Mouse (Mus musculus) urinary bladder, postnatal 25 days (tissue): ENCODE results near the gene Mogs.
A peak's percentile ranks its signal among the peaks of the same experiment; 100 is the strongest.

Source experiments
- DNase-seq: peaks from one replicate; pipeline ENCODE4 v3.0.0; 2022; ENCODE audit warnings: low spot score

Gene Mogs

GRCm38 (mm10) chr6:83115011-83115671 is at the start of gene Mogs:
Mogs (plus strand) TSS chr6:83115496.
- peak; percentile 95 for DNase-seq

GRCm38 (mm10) chr6:83065995-83066394 is 49.3 kb upstream of the Mogs start:
- no peak for DNase-seq

GRCm38 (mm10) chr6:83066441-83066840 is 48.9 kb upstream of the Mogs start:
- DNase-seq: no peak

GRCm38 (mm10) chr6:83068221-83068620 is 47.1 kb upstream of the Mogs start:
- DNase-seq: no peak

GRCm38 (mm10) chr6:83068706-83069487 is 46.4 kb upstream of the Mogs start:
- DNase-seq: no peak

GRCm38 (mm10) chr6:83069488-83070246 is 45.6 kb upstream of the Mogs start:
- no peak for DNase-seq

GRCm38 (mm10) chr6:83070247-83070310 is 45.2 kb upstream of the Mogs start, which contains the start of gene Tlx2:
Tlx2 (minus strand) TSS chr6:83070293.
- DNase-seq: no peak

- DNase-seq: no peak
Measured at GRCm38 (mm10) chr6:83070311-83071219, 44.7 kb upstream of the Mogs start.

GRCm38 (mm10) chr6:83071220-83071619 is 44.1 kb upstream of the Mogs start:
- DNase-seq: no peak

- DNase-seq: no peak
Measured at GRCm38 (mm10) chr6:83074979-83075378, 40.3 kb upstream of the Mogs start.

- no peak for DNase-seq
Measured at GRCm38 (mm10) chr6:83077630-83078323, 37.5 kb upstream of the Mogs start, which contains the start of gene Pcgf1. Pcgf1 (plus strand) TSS chr6:83077869.

GRCm38 (mm10) chr6:83078324-83078858 is 36.9 kb upstream of the Mogs start:
- peak; percentile 100 for DNase-seq

GRCm38 (mm10) chr6:83080210-83080609 is 35.1 kb upstream of the Mogs start:
- no peak for DNase-seq

GRCm38 (mm10) chr6:83083497-83083896 is 31.8 kb upstream of the Mogs start:
- DNase-seq: no peak

GRCm38 (mm10) chr6:83084477-83084876 is 30.8 kb upstream of the Mogs start:
- DNase-seq: no peak

GRCm38 (mm10) chr6:83086121-83087035 is 28.9 kb upstream of the Mogs start, which contains the start of gene Lbx2:
Lbx2 (plus strand) TSS chr6:83086367.
- no peak for DNase-seq

- no peak for DNase-seq
Measured at GRCm38 (mm10) chr6:83087205-83087925, 27.9 kb upstream of the Mogs start.

- DNase-seq: no peak
Measured at GRCm38 (mm10) chr6:83087926-83088260, 27.4 kb upstream of the Mogs start.

GRCm38 (mm10) chr6:83092416-83093127 is 22.7 kb upstream of the Mogs start:
- no peak for DNase-seq
